Mouse (Mus musculus): ENCODE data around the gene Actr1a. TPM values are rescaled to one million over a fixed set of nuclear protein-coding genes. Genes with fewer than 3 reads are reported as not detected.
A peak's percentile ranks its signal among the peaks of the same experiment; 100 is the strongest.

The Actr1a gene
- polyA plus RNA-seq, 1 experiment from 2014 or later, result 122 TPM

- Histone ChIP-seq H3K4me2 (no peak overlapping the region), H3K9me3 (no peaks in the 10 kb centered on the region), H3K27me3 (replicated peaks) (no peaks in the 10 kb centered on the region), H3K4me1 (no peaks in the 10 kb centered on the region), H3K27ac (no peak overlapping the region), H3K36me3 (no peaks in the 10 kb centered on the region), H3K4me3 (replicated peaks) (no peak overlapping the region), H3K9ac (no peak overlapping the region)
- ATAC-seq (ENCODE audit: insufficient read depth, low FRiP score, low read depth), result no peak
- 86% methylated on average over 23 of the region's 23 CpGs for WGBS
Measured at GRCm38 (mm10) chr19:46367798-46368590, 27.6 kb downstream of the Actr1a start.

DNA sequence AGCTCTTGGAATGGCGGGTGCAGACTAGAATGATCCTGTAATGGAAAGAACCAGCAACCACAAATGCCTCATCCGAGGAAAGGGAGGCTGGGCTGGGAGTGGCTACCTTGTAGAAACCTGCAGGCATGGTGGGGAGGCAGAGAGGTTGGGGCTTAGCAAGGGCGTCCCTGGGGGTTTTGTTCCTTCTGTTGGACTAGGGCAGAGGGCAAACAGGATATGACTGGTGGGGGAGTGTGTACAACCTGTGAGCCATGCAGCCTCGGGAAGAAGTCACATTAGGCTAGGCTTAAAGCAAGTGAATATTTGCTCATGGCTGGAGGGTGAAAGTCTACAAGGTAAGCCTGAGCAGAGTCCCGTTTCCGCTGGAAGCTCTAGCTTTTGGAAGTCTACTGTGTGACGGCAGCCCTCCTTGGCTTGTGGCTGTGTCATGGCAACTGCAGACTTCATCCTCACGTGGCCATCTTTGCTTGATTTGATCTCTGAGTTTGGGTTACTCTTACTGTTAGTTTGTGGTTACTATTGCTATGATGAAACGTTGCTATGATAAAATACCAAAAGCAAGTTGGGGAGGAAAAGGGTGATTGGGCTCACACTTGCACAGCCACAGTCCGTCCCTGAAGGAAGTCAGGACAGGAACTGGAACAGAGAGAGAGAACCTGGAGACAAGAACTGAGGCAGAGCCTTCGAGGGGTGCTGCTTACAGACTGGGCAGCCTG is 32.1 kb downstream of the Actr1a start:
- no peaks in the 10 kb centered on the region for H3K36me3 ChIP-seq
- H3K9me3 ChIP-seq, result no peaks in the 10 kb centered on the region
- no peak overlapping the region for H3K9ac ChIP-seq
- ATAC-seq (ENCODE audit: insufficient read depth, low FRiP score, low read depth), result no peak
- 77% methylated on average over 11 of the region's 11 CpGs for WGBS
- H3K27me3 ChIP-seq (replicated peaks), result no peaks in the 10 kb centered on the region
- H3K4me3 ChIP-seq (replicated peaks), result no peak overlapping the region
- no peak overlapping the region for H3K4me2 ChIP-seq
- peaks cover 2% of the 10 kb centered on the region; the same call in 1 of the 2 replicates for H3K4me1 ChIP-seq
- H3K27ac ChIP-seq, result no peak overlapping the region

DNA sequence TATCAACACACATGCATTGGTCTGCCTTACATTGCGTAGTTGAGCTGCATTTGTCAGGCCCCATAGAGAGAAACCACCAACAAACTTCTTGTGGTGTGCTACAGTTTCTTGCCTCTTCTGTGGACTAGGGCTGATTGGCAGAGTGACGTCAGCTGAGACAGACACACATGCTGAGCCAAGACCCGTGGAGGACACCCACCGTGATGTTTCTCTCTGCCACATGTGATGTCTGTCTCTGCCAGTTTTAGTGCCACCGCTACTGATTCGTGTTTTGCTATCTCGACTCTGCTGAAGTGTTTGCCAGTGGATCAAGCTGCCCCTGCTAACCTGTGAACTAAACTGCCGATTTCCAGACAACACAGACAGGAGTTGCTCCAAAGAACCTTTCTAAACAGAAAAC is 33.4 kb downstream of the Actr1a start:
- Histone ChIP-seq H3K4me3 (replicated peaks) (no peak overlapping the region), H3K27ac (no peak overlapping the region), H3K9ac (no peak overlapping the region), H3K9me3 (no peaks in the 10 kb centered on the region), H3K4me2 (no peak overlapping the region), H3K36me3 (no peaks in the 10 kb centered on the region), H3K4me1 (peaks cover 8% of the 10 kb centered on the region; the same call in 1 of the 2 replicates), H3K27me3 (replicated peaks) (no peaks in the 10 kb centered on the region)
- ATAC-seq (ENCODE audit: insufficient read depth, low FRiP score, low read depth), result no peak
- WGBS, result 83% methylated on average over 8 of the region's 8 CpGs

GRCm38 (mm10) chr19:46358381-46358780 is 37.2 kb downstream of the Actr1a start:
- no peaks in the 10 kb centered on the region for H3K9me3 ChIP-seq
- H3K9ac ChIP-seq, result no peak overlapping the region
- no peak overlapping the region for H3K4me3 ChIP-seq (replicated peaks)
- H3K27ac ChIP-seq, result peak overlapping the region; percentile 46
- H3K36me3 ChIP-seq, result no peaks in the 10 kb centered on the region
- no peak for ATAC-seq (ENCODE audit: insufficient read depth, low FRiP score, low read depth)
- H3K4me1 ChIP-seq, result peaks cover 8% of the 10 kb centered on the region; the same call in 1 of the 2 replicates
- 63% methylated on average over 4 of the region's 4 CpGs for WGBS
- H3K27me3 ChIP-seq (replicated peaks), result peaks cover 3% of the 10 kb centered on the region; the same call in 1 of the 2 replicates
- peak overlapping the region; percentile 88 for H3K4me2 ChIP-seq

- no peaks in the 10 kb centered on the region for H3K36me3 ChIP-seq
- peak overlapping the region; percentile 46 for H3K27ac ChIP-seq
- H3K27me3 ChIP-seq (replicated peaks), result peaks cover 3% of the 10 kb centered on the region; the same call in 1 of the 2 replicates
- no peaks in the 10 kb centered on the region for H3K9me3 ChIP-seq
- peaks cover 8% of the 10 kb centered on the region; the same call in 1 of the 2 replicates for H3K4me1 ChIP-seq
- peak; percentile 57; the same call in 1 of the 2 replicates for ATAC-seq (ENCODE audit: insufficient read depth, low FRiP score, low read depth)
- peak overlapping the region; percentile 53 for H3K4me3 ChIP-seq (replicated peaks)
- peak overlapping the region; percentile 88 for H3K4me2 ChIP-seq
- H3K9ac ChIP-seq, result peak overlapping the region; percentile 1; the same call in 1 of the 2 replicates
- 16% methylated on average over 25 of the region's 25 CpGs for WGBS
Measured at GRCm38 (mm10) chr19:46357344-46358280, 37.9 kb downstream of the Actr1a start.

DNA sequence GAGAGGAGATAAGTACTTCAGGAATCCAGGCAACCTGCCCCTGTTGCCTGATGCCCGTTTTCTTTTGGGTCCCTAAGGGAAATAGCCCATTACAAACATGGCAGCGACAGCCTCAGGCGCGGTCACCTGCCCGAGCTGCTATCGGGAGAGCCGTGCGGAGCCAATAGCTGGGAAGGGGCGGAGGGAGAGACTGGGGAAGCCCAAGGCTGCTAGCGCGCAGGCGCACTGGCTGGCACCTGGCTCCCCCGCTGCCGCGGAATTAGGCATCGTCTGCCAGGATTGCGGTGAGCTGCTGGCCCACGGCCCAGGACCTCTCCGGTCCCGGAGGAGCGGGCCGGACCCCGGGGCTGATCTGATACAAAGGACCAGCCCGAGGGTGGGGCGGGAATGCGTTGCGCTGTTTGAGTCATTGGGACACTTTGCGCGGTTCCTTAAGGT is 38.8 kb downstream of the Actr1a start:
- H3K27ac ChIP-seq, result peak overlapping the region; percentile 46
- peak overlapping the region; percentile 1; the same call in 1 of the 2 replicates for H3K9ac ChIP-seq
- H3K4me3 ChIP-seq (replicated peaks), result peak overlapping the region; percentile 53
- peak overlapping the region; percentile 88 for H3K4me2 ChIP-seq
- peaks cover 3% of the 10 kb centered on the region; the same call in 1 of the 2 replicates for H3K27me3 ChIP-seq (replicated peaks)
- WGBS, result under 1% methylated on average over 29 of the region's 29 CpGs
- no peaks in the 10 kb centered on the region for H3K36me3 ChIP-seq
- H3K9me3 ChIP-seq, result no peaks in the 10 kb centered on the region
- peaks cover 8% of the 10 kb centered on the region; the same call in 1 of the 2 replicates for H3K4me1 ChIP-seq
- peak; percentile 89 for ATAC-seq (ENCODE audit: insufficient read depth, low FRiP score, low read depth)

DNA sequence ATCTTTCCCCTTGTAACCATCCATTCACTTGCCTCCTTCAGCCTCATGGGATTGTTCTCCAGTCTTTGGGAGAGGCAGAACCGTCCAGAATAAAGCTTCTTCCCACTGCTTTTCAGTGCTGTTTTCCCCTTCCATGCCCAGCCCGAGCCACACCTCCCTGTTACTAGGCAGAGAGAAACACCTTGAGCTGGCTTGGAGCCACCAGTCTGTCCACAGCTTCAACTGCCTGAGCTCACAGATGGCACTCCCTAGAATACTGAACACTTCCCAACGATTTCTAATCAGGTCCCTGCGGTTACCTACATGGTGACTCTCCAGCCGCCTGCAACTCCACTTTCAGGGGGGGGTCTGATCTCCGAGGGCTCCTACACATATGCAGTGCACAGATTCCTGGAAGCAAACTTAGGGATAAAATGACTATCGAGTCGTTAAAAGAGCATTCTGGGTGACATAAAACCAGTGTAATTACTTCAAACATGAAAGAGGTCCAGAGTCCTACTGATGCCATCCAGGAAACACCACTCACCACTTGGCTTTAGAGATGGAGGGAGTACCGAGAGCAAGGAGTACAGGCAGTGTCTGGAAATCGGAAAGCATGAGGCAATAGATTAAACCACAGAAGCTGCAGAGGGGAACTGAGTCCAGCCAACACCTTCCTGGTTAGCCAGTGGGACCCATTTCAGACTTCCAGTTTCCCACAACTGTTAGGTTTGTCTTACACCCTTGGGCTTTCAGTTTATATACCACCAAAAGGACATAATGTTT is 45.2 kb downstream of the Actr1a start, which contains the start of gene 2310034G01Rik:
Gene 2310034G01Rik, minus strand, starts transcription at position 135 of the 765 bp plus-strand sequence.
- H3K4me3 ChIP-seq (replicated peaks), result peak within 1 kb of the TSS; percentile 63
- H3K4me1 ChIP-seq, result peaks cover 17% of the 10 kb centered on the region
- 62% methylated on average over 10 of the region's 10 CpGs for WGBS
- no peak for ATAC-seq (ENCODE audit: insufficient read depth, low FRiP score, low read depth)
- peak within 1 kb of the TSS; percentile 70 for H3K9ac ChIP-seq
- H3K9me3 ChIP-seq, result no peaks in the 10 kb centered on the region
- H3K27ac ChIP-seq, result peak within 1 kb of the TSS; percentile 84; the same call in 1 of the 2 replicates
- H3K4me2 ChIP-seq, result peak within 1 kb of the TSS; percentile 98
- H3K27me3 ChIP-seq (replicated peaks), result no peaks in the 10 kb centered on the region
- H3K36me3 ChIP-seq, result no peaks in the 10 kb centered on the region

- H3K9me3 ChIP-seq, result no peaks in the 10 kb centered on the region
- H3K4me3 ChIP-seq (replicated peaks), result peak overlapping the region; percentile 63
- no peaks in the 10 kb centered on the region for H3K27me3 ChIP-seq (replicated peaks)
- H3K9ac ChIP-seq, result no peak overlapping the region
- H3K4me2 ChIP-seq, result peak overlapping the region; percentile 98
- ATAC-seq (ENCODE audit: insufficient read depth, low FRiP score, low read depth), result 0 out of 2 replicates have a peak, but pooled peaks have one; percentile 4
- H3K27ac ChIP-seq, result peak overlapping the region; percentile 84; the same call in 1 of the 2 replicates
- WGBS, result 27% methylated on average over 6 of the region's 6 CpGs
- peaks cover 18% of the 10 kb centered on the region for H3K4me1 ChIP-seq
- no peaks in the 10 kb centered on the region for H3K36me3 ChIP-seq
Measured at GRCm38 (mm10) chr19:46349550-46349949, 46.0 kb downstream of the Actr1a start.

DNA sequence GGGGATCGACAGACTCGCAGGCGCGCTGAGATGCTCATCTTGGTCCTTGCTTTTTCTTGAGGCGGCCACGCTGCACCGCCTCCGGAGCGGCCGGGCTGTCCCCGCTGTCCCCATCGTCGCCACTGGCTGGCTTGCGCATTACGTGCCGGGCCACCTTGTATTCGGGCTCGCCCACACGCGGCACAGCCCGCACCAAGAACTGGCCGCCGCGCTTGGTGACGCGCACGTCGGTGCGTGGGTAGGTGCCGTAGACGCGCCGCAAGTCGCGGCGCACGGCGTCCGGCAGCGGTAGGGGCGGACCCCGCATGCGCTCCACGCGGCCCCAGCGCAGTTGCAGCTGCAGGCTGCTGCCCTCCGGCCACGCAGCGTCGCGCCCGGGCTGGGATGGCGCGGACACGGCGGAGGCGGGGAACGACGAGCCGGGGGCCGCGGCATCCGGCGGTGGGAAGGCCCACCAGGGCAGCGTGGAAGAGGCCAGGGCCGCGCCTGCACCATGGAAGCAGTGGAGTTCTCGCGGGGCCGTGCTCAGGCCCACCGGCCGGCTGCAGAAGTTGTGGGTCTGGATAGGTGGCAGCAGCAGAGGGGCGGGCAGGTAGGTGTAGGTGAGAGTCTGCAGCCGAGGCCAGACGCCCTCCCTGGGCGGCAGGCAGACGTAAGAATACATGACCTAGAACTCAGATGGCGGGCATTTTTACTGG is 46.6 kb downstream of the Actr1a start:
- Histone ChIP-seq H3K4me1 (peaks cover 18% of the 10 kb centered on the region), H3K36me3 (no peaks in the 10 kb centered on the region), H3K9ac (peak overlapping the region; percentile 70), H3K4me3 (replicated peaks) (peak overlapping the region; percentile 63), H3K9me3 (no peaks in the 10 kb centered on the region), H3K27ac (peak overlapping the region; percentile 84), H3K27me3 (replicated peaks) (no peaks in the 10 kb centered on the region), H3K4me2 (peak overlapping the region; percentile 98)
- WGBS, result under 1% methylated on average over 78 of the region's 78 CpGs
- peak; percentile 72 for ATAC-seq (ENCODE audit: insufficient read depth, low FRiP score, low read depth)
